Mouse (Mus musculus) limb, embryonic 11.5 days (tissue): ENCODE measurements around the gene Mup17. TPM values are rescaled to one million over a fixed set of nuclear protein-coding genes. Genes with fewer than 3 reads are reported as not detected.
"Not testable (repeated sequence)": the region's sequence is repeated elsewhere in the genome, so short reads cannot be mapped to it uniquely, and the experiment has no call there.

Source experiments
- ATAC-seq: fragments of 200-750 bp; cut with Nextera tagmentation; 2 replicates; pipeline ENCODE4 v1.8.0; 2017; ENCODE audit warnings: low read depth; ENCODE audit not compliant: insufficient number of reproducible peaks, low FRiP score, low TSS enrichment
- DNase-seq: peaks from one replicate; pipeline ENCODE4 v3.0.0-alpha.2; 2015; ENCODE audit warnings: low spot score
- H3K27ac ChIP-seq: fragments of 300-500 bp; sonication (generic); replicated peaks from 2 replicates; pipeline ENCODE4 v1.5.1; 2014; ENCODE audit warnings: low read depth, mild to moderate bottlenecking, low read length
- H3K27me3 ChIP-seq: fragments of 300-500 bp; sonication (generic); 2 replicates; pipeline ENCODE4 v1.6.1; 2014; ENCODE audit warnings: mild to moderate bottlenecking, low read length, mixed read lengths; ENCODE audit not compliant: control insufficient read depth, insufficient read depth
- H3K36me3 ChIP-seq: fragments of 300-500 bp; sonication (generic); 2 replicates; pipeline ENCODE4 v1.6.1; 2014; ENCODE audit warnings: mild to moderate bottlenecking, low read length, moderate library complexity, mixed read lengths; ENCODE audit not compliant: control insufficient read depth, insufficient read depth
- H3K4me1 ChIP-seq: fragments of 300-500 bp; sonication (generic); 2 replicates; pipeline ENCODE4 v1.6.1; 2014; ENCODE audit warnings: low read length, mixed read lengths; ENCODE audit not compliant: control insufficient read depth, insufficient read depth
- H3K4me2 ChIP-seq: fragments of 300-500 bp; sonication (generic); 2 replicates; pipeline ENCODE4 v1.6.1; 2014; ENCODE audit warnings: low read depth, mild to moderate bottlenecking, moderate library complexity; ENCODE audit not compliant: severe bottlenecking
- H3K4me3 ChIP-seq: fragments of 300-500 bp; sonication (generic); 2 replicates; pipeline ENCODE4 v1.5.1; 2014; ENCODE audit warnings: low read depth, low read length
- H3K9ac ChIP-seq: fragments of 300-500 bp; sonication (generic); 2 replicates; pipeline ENCODE4 v1.6.1; 2014; ENCODE audit warnings: mild to moderate bottlenecking, low read length
- H3K9me3 ChIP-seq: fragments of 300-500 bp; sonication (generic); 2 replicates; pipeline ENCODE4 v1.6.1; 2016; ENCODE audit warnings: low read length; ENCODE audit not compliant: control insufficient read depth
- WGBS: fragments of 180-500 bp; shearing (Covaris S2); extraction: QIAGEN DNeasy Blood & Tissue Kit; methylation state at CpG from one replicate; pipeline ENCODE4 v1.1.7; 2014; 5-methylcytosine and 5-hydroxymethylcytosine counted together
- polyA plus RNA-seq: library from polyadenylated mRNA; unstranded; fragments of >200 nt; fragmentation: Nextera tagmentation; extraction: Ambion mirVana; gene quantifications from 2 replicates; pipeline ENCODE4 v1.2.1, GENCODE M21; 2014

The Mup17 gene
- polyA plus RNA-seq: not detected in 2 replicates

DNA sequence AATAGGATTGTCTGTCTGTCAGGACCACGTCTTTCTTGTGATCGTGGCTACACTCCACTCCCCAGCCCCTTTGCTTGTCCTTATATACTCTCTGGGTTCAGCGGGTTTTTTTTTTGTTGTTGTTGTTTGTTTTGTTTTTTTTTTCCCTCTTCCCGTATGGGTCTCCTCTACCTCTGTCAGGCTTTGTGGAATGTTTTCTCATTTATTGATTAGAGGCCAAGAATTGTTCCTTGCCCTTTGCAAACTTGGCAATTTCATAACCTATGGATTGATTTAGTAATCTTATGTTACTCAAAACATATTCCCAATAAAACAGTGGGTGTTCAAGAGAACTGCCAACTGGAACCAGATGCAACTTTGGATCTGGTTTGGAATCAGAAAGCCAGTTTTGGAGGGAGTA, at the start of gene Mup17:
Gene Mup17, minus strand, starts transcription at position 101 of the 400 bp plus-strand sequence.
- not testable (repeated sequence) for H3K4me3 ChIP-seq, DNase-seq, H3K27me3 ChIP-seq, H3K9ac ChIP-seq, H3K36me3 ChIP-seq, H3K4me2 ChIP-seq, ATAC-seq, H3K4me1 ChIP-seq, H3K9me3 ChIP-seq, H3K27ac ChIP-seq
- WGBS: 89% methylated on average over 3 of the region's 4 CpGs

DNA sequence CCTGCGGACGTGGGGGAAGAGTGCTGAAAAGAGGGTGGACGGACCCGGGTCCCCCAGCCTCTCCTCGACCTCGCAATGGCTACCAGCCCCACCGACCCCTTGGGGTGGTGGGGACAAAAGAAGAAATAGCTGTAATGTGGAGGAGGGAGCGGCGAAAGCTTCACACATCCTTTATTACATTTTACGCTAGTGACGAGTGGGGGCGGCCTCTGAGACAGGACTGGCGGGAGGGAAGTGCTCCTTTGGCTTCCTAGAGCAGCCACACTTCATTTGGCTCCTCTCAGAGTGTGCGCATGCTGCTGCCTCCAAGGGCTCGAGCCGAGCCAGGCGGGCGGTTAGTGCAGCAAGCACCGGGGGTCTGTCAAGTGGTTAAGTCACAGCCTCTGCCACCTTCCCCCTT, 24.1 kb downstream of the Mup17 start:
- H3K4me1 ChIP-seq, H3K27me3 ChIP-seq, DNase-seq, H3K36me3 ChIP-seq, H3K9ac ChIP-seq, H3K4me3 ChIP-seq, ATAC-seq, H3K27ac ChIP-seq, H3K9me3 ChIP-seq, H3K4me2 ChIP-seq: not testable (repeated sequence)
- WGBS: 88% methylated on average over 19 of the region's 19 CpGs

DNA sequence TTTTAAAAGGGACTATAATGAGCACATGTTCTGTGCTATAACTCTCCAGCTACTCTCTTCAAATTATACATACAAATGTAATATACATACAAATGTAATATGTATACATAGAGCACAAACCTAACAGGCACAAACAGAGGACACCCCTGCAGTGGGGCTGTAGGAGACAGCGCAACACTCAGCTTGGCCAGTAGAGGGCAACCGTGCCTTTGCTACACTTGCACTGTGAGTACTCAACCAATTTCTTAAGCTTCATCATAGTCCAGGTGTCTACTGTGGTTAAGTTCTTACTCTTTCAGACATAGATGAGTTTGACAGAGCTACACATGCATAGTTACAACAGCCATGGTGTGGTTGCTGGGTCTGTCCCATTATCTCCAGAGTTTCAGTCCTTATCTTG, 39.8 kb downstream of the Mup17 start:
- ATAC-seq: not testable (repeated sequence)

More for the DNA sequence above, 39.8 kb downstream of the Mup17 start:
- H3K27me3 ChIP-seq, H3K9ac ChIP-seq, H3K9me3 ChIP-seq, H3K4me2 ChIP-seq, H3K4me3 ChIP-seq, H3K36me3 ChIP-seq, H3K27ac ChIP-seq, DNase-seq, H3K4me1 ChIP-seq: not testable (repeated sequence)
- 36% methylated on average over 2 of the region's 2 CpGs for WGBS

Other genes with a start within 250 kb of the Mup17 start
- gene Mup15, start 156.1 kb downstream of the Mup17 start, polyA plus RNA-seq: not detected in 2 replicates
- not detected in 2 replicates for gene Mup16, start 76.3 kb downstream of the Mup17 start, polyA plus RNA-seq
- not detected in 2 replicates for gene Mup18, start 78.3 kb upstream of the Mup17 start, polyA plus RNA-seq
- gene Mup19, start 186.4 kb upstream of the Mup17 start, polyA plus RNA-seq: 0.45 TPM in 1 of 2 replicates, not detected in the other
- gene Mup5, start 239.4 kb upstream of the Mup17 start, polyA plus RNA-seq: not detected in 2 replicates